Mouse (Mus musculus): ENCODE measurements around the gene Tmem150a.

Tmem150a gene

DNA sequence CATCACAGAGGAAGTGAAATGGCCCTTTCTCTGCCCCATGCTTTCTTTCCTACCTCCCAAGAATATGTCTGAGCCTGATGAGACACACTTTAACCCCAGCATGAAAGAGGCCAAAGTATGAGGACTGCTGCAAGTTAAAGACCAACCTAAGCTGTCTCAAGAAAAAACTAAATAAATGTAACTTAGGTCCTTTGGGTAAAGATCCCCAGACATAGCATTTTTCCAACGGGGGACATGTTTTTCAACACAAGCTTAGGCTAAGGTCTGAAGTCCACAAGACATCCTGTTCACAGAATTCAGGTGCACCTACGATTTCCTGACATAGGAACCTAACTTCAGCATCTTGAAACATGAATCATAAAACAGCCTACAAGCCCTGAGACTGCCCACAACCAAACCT is 5.0 kb upstream of the Tmem150a start:
- in situ Hi-C loops (cut with MseI, MboI): no loop called here

GRCm38 (mm10) chr6:72352636-72353405 is 2.4 kb upstream of the Tmem150a start:
- in situ Hi-C loops (cut with MseI, MboI): no loop called here

DNA sequence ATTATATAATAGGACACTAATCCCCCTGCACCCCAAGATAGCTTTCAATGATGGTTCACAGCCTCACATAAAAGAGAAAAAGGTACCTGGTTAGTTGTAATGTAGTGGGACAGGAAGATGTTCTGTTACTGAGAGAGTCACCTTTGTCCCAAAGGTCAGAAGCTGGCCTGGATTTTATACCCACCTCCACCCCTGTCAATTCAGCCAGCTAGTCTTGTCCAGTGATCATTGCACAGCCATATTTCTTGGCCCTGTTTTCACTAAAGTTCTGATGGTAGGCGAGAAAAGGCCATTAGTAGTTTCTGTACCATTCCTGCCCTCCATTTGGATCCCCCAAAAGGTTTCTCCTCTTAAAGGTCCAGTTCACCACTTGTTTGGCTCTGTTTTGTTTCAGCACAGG is 1.2 kb upstream of the Tmem150a start:
- in situ Hi-C loops (cut with MseI, MboI): no loop called here

DNA sequence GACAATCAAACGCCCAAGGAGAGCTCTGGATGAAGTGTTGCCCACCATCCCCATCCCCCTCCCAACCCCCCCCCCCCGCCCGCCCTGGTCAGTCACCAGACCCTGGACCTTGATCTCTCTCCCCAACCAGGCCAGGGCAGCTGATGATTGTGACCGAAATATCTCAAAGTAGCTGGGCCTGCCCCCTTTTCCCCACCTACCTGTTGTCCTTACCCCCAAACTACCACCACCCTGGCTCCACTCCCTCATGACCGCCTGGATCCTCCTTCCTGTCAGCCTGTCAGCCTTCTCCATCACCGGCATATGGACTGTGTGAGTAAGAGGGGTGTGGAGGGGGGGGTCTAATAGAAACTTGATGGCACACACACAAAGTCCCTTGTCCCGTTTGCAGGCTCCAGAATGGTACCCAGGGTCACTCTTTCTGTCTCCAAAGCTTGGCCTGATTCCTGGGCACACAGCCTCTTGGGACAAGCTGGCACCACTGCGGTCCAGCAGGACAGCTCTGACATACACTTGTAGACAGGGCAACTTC is 820 bp downstream of the Tmem150a start:
- in situ Hi-C loops (cut with MseI, MboI): no loop called here

- in situ Hi-C loops (cut with MseI, MboI): no loop called here
Observed at GRCm38 (mm10) chr6:72357164-72358079, 2.2 kb downstream of the Tmem150a start.

- in situ Hi-C loops (cut with MseI, MboI): no loop called here
Observed at GRCm38 (mm10) chr6:72358086-72358764, 3.0 kb downstream of the Tmem150a start.

DNA sequence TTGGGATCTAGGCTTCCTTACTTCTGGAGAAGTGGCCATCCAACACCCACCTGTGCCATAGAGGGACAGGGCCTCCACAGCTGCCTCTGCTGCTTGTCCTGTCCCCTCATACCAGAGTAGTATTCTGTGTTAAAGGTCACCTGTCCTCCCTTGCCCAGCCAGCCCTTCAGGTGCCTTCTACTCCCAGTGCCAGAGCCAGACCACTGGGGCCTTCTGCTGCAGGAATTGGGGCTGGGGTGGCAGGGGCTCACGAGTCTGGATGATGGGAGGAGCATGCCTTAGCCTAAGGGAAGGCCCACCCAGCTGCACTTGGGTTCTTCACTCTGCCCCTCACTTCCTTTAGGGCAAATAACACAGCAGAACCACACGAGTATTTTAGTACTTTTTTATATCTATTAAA is 4.1 kb downstream of the Tmem150a start:
- in situ Hi-C loops (cut with MseI, MboI): no loop called here

- in situ Hi-C loops (cut with MseI, MboI): no loop called here
Observed at GRCm38 (mm10) chr6:72359891-72360598, 4.8 kb downstream of the Tmem150a start.

DNA sequence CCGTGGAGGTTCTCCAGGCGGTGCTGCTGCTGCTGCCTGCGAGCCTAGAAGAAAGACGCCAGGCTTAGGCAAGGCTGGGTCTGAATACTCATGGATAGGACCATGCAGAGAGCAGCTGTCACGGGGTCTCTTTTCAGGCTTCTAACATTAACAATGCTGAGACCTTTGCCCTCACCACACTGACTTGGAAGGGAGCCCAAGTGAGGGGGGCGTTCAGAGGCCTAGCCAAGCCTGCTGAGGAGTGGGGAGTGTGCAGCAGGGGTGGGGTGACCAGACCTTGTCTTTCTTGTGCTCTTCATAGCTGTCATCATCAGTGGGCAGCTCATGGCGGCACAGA is 5.3 kb downstream of the Tmem150a start:
- in situ Hi-C loops (cut with MseI, MboI): no loop called here

DNA sequence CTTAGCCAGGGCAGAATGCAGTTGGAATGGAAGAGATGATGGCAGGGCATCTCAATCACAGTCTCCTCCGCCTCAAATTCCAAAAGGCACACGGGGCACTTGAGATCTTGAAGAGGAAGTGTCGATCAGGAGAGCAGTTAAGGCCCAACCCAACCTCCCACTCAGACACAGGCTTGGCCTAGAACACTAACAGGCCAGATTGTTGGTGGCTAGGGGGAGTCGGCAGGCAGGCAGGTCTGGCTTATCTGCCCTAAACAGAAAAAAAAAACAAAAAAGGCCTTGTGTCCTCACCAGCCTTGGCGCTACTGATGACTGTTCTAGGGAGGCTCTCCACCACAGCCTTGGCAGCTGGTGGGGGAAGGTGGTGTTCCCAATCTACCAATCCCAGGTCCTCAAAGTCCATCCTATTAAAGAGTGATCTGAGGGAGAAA is 5.9 kb downstream of the Tmem150a start:
- in situ Hi-C loops (cut with MseI, MboI): no loop called here

GRCm38 (mm10) chr6:72362132-72363028 is 7.1 kb downstream of the Tmem150a start:
- in situ Hi-C loops (cut with MseI, MboI): no loop called here

DNA sequence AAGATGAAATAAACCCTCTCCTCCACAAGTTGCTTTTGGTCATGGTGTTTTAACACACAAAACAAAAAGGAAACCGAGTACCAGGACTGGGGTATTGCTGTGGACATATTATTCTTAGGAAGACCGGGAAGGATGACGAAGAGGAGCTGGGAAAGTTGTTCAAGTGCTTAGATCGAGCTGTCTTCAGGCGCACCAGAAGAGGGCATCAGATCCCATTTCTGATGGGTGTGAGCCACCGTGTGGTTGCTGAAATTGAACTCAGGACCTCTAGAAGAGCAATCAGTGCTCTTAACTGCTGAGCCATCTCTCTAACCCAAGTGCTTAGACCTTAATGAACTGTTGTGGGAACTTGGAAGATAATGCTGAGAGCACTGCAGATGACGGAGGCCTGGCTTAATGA is 8.8 kb downstream of the Tmem150a start:
- in situ Hi-C loops (cut with MseI, MboI): no loop called here

- in situ Hi-C loops (cut with MseI, MboI): no loop called here
Observed at GRCm38 (mm10) chr6:72364985-72365384, 9.7 kb downstream of the Tmem150a start.

DNA sequence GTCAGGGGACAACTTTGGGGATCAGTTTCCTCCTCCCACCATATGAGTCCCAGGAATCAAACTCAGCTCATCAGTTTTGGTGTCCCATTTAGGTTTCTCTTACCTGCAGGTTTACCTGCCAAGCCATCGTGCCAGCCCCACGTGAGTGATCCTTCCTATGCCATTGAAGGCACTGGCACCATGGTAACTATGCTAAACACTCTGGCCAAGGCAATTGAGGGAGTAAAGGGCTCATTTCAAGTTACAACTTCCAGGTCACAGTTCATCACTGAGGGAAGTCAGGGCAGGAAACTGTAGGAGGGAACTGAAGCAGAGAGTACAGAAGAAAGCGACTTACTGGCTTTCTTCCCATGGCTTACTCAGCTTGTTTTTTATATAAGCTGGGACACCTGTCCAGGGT is 11.1 kb downstream of the Tmem150a start:
- in situ Hi-C loops (cut with MseI, MboI): no loop called here

DNA sequence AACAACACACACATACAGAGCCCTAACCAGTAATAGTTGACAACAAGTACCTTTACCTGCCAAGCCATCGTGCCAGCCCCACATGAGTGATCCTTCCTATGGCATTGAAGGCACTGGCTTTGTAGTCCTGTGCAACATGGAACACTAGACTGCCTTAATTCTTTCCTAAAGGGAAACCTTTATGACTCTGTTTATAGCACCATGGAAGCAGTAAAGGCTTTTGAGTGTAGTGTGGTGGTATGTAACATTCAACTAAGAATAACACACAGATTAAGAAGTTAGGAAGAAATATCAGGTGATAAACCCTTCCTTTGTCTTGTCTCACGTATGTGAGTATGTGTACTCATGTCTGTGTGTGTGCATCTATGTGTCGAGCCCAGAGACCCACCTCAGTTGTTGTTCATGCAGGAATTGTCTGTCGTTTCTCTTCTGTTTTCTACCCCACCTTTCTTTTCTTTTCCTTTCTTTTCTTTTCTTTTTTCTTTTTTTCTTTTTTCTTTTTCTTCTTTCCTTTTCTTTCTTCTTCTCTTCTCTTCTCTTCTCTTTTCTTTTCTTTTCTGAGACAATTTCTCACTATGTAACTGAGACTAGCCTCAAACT is 11.7 kb downstream of the Tmem150a start, which contains the start of gene Rnf181:
TSS of gene Rnf181 (minus strand) at position 113 of the 600 bp plus-strand sequence.
- in situ Hi-C loops (cut with MseI, MboI): no loop called here

GRCm38 (mm10) chr6:72367460-72367974 is 12.3 kb downstream of the Tmem150a start:
- in situ Hi-C loops (cut with MseI, MboI): no loop called here

DNA sequence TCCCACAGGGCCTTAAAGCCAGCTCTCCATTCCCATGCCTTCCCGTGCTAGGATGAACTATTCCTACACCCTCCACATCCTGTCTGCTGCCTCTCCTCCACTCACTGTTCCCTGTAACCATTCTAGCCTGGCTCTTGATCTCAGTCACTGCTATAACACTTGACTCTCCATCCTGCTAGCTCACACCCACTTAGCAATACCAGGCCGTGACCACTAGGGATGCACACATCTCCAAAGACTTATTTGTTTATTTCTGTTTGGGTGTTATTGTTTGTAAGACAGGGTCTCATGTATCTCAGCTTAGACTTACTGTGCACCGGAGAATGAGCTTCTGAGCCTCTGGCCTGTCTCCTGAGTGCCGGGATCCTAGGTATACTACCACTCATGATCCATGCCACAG is 14.3 kb downstream of the Tmem150a start:
- in situ Hi-C loops (cut with MseI, MboI): no loop called here

DNA sequence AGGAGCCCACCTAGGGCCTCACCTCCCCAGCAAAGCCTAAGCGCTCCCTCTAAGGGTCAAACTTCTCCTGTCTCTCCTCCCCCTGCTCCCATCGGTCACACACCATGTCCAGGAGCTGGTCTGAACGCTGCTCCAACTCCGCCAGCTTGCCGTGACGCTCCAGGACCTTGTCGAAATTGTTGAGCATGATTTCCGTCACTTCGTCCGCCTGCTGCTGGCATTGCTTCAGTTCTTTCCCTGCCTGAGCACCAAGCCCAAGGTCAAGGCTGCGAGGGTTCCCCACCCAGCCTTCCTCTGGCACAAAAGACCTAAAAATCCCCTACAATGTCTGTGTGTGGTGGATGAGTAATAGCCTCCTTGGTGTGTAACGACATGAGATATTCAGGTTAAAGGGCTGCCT is 14.8 kb downstream of the Tmem150a start:
- in situ Hi-C loops (cut with MseI, MboI): no loop called here

- in situ Hi-C loops (cut with MseI, MboI): no loop called here
Observed at GRCm38 (mm10) chr6:72371147-72371546, 15.9 kb downstream of the Tmem150a start.

- in situ Hi-C loops (cut with MseI, MboI): no loop called here
Observed at GRCm38 (mm10) chr6:72371571-72371970, 16.3 kb downstream of the Tmem150a start.
